Mouse (Mus musculus) liver, adult 2 months (tissue): ENCODE data around the gene Hist1h2bk. TPM values are rescaled to one million over a fixed set of nuclear protein-coding genes. Genes with fewer than 3 reads are reported as not detected.
"Not testable (repeated sequence)": the region's sequence is repeated elsewhere in the genome, so short reads cannot be mapped to it uniquely, and the experiment has no call there.

Experiments
- DNase-seq: peaks from one replicate; pipeline ENCODE4 v3.0.0-alpha.2; 2011; ENCODE audit warnings: low read depth, low spot score; ENCODE audit errors: extremely low read depth
- H3K27ac ChIP-seq: fragments of 200-500 bp; replicated peaks from 2 replicates; pipeline ENCODE4 v1.5.1; 2012; ENCODE audit warnings: low read depth, mild to moderate bottlenecking, control low read depth, inconsistent platforms, low read length; ENCODE audit not compliant: insufficient read depth
- H3K27me3 ChIP-seq: fragments of 200-500 bp; 2 replicates; pipeline ENCODE4 v1.6.1; 2012; ENCODE audit warnings: mild to moderate bottlenecking, moderate library complexity, low read length, inconsistent platforms; ENCODE audit not compliant: control insufficient read depth, insufficient read depth
- H3K36me3 ChIP-seq: fragments of 200-500 bp; 2 replicates; pipeline ENCODE4 v1.6.1; 2012; ENCODE audit warnings: low read length, inconsistent platforms; ENCODE audit not compliant: control insufficient read depth, insufficient read depth
- H3K4me1 ChIP-seq: fragments of 200-500 bp; 2 replicates; pipeline ENCODE4 v1.6.1; 2011; ENCODE audit warnings: low read length; ENCODE audit not compliant: control insufficient read depth, insufficient read depth
- H3K4me3 ChIP-seq: fragments of 200-500 bp; 2 replicates; pipeline ENCODE4 v1.5.1; 2011; ENCODE audit warnings: low read depth, mild to moderate bottlenecking, control low read depth, low read length, moderate library complexity; ENCODE audit not compliant: insufficient read depth
- H3K79me2 ChIP-seq: fragments of 200-500 bp; 2 replicates; pipeline ENCODE4 v1.6.1; 2012; ENCODE audit warnings: inconsistent platforms, mild to moderate bottlenecking, low read length, moderate library complexity; ENCODE audit not compliant: control insufficient read depth, insufficient read depth
- H3K9ac ChIP-seq: fragments of 200-500 bp; 2 replicates; pipeline ENCODE4 v1.6.1; 2012; ENCODE audit warnings: low read depth, mild to moderate bottlenecking, control low read depth, inconsistent platforms, low read length
- CTCF ChIP-seq: fragments of 200-500 bp; IDR thresholded peaks from 2 replicates; pipeline ENCODE4 v1.5.1; 2011; ENCODE audit warnings: low read depth, low read length, control low read depth
- POLR2A ChIP-seq: fragments of 200-500 bp; IDR thresholded peaks from 2 replicates; pipeline ENCODE4 v1.6.1; 2011; ENCODE audit warnings: low read length, control low read depth; ENCODE audit not compliant: insufficient read depth; ENCODE audit errors: extremely low read depth
- WGBS: fragments of 180-500 bp; shearing (Covaris S2); methylation state at CpG from one replicate; pipeline ENCODE4 v1.1.7; 2018; 5-methylcytosine and 5-hydroxymethylcytosine counted together
- polyA plus RNA-seq: library from polyadenylated mRNA; depleted of rRNA; stranded (reverse); fragments of >200 nt; gene quantifications from 2 replicates; pipeline ENCODE4 v1.2.3, GENCODE M21; 2012
- total RNA-seq: library from RNA; depleted of rRNA; stranded (reverse); fragments of >200 nt; gene quantifications from 2 replicates; pipeline ENCODE4 v1.2.3, GENCODE M21; 2014

Gene Hist1h2bk
- total and polyA plus RNA-seq, 2 experiments = 0.48 to 15.6 TPM

- Histone ChIP-seq H3K27me3 (no peaks in the 10 kb centered on the region), H3K27ac (no peak overlapping the region), H3K4me1 (peaks cover 15% of the 10 kb centered on the region), H3K36me3 (no peaks in the 10 kb centered on the region), H3K9ac (no peak overlapping the region), H3K4me3 (no peak overlapping the region), H3K79me2 (no peaks in the 10 kb centered on the region)
- DNase-seq = peak; percentile 25
- WGBS = 12% methylated on average over 2 of the region's 2 CpGs
- TF ChIP-seq CTCF (no peak), POLR2A (no peak)
Observed at GRCm38 (mm10) chr13:22039951-22040463, 4.3 kb downstream of the Hist1h2bk start.

DNA sequence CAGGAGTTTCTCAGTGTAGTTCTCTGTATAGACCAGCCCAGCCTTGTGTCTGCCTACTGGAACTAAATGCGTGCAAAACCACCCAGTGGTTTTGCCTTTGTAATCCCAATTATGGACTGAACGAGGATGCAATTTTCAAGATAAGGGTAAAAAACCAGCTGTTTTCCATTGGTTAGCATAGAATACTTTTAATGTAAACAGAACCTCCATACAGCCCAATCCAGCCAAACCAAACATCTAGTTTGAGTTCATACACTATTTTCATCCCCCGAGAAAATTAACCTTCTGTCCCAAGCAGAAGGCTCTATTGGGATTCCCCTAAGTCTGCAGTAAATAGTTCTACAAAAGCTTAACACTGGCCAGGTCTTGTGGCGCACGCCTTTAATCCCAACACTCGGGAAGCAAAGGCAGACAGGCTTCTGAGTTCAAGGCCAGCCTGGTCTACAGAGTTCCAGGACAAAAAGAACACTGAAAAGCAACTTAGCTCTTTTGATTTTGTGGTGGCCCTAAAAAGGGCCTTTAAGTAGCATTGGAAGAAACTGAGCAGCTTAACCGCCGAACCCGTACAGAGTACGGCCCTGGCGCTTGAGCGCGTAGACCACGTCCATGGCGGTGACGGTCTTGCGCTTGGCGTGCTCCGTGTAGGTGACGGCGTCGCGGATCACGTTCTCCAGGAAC is 4.9 kb downstream of the Hist1h2bk start:
- TF ChIP-seq CTCF (no peak), POLR2A (no peak)
- H3K27ac ChIP-seq = no peak overlapping the region; the same call in 1 of the 2 replicates

GRCm38 (mm10) chr13:22041142-22041536 is 5.5 kb downstream of the Hist1h2bk start, which contains the start of gene Hist1h4i:
TSS of gene Hist1h4i (minus strand) at chr13:22041362.
- not testable (repeated sequence) for H3K27me3 ChIP-seq, H3K79me2 ChIP-seq, H3K36me3 ChIP-seq
- Histone ChIP-seq H3K9ac (peak within 1 kb of the TSS; percentile 0), H3K4me1 (peaks cover 14% of the 10 kb centered on the region), H3K27ac (peak within 1 kb of the TSS; percentile 74; the same call in 1 of the 2 replicates), H3K4me3 (peak within 1 kb of the TSS; percentile 61)
- WGBS = 1% methylated on average over 23 of the region's 27 CpGs
- TF ChIP-seq POLR2A = peak; percentile 86
- DNase-seq = peak; percentile 81

More for the DNA sequence above, 4.9 kb downstream of the Hist1h2bk start:
- Histone ChIP-seq H3K4me3 (peak overlapping the region; percentile 61), H3K79me2 (no peaks in the 10 kb centered on the region), H3K9ac (peak overlapping the region; percentile 0), H3K36me3 (no peaks in the 10 kb centered on the region), H3K4me1 (peaks cover 15% of the 10 kb centered on the region), H3K27me3 (no peaks in the 10 kb centered on the region)
- WGBS = 5% methylated on average over 24 of the region's 24 CpGs
- peak; percentile 49 for DNase-seq

DNA sequence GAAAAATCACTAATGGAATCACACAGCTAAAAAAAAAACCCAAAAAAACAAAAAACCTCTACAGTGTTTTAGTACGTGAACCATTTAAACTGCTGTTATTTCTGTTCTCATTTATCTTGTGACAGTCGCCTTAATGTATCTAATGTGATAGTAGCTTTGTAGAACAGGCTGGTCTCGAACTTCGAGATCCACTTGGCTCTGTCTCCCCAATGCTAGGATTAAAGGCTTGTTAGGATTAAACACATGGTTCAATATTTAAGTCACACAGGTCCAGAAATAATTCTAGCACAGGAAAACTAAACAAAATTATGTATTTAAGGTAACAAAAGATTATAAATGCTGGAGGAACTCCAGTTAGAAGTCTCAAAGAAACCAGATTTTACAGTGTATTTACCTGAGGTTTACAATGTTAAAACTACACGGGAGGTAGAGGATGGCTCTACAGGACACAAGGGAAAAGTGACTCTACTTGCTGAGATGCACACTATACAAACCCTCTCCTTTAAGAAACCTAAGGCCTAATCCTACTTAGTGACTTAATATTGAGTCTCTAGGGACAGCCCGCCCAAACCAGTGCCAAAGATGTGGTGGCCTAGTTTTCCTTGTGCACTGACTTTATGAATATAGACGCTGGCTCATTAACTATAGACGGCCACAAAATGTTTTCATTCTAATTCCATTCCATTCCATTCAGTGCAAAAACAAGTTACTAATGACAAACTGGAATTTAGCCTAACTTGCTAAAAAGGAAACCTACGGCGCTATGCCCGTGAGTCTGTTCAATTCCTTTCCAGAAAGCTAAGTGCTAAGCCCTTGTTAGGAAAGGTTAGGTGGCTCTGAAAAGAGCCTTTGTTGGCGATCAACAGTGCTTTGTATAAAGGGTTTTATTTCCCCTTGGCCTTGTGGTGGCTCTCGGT is 6.2 kb downstream of the Hist1h2bk start:
- Histone ChIP-seq H3K27me3 (no peaks in the 10 kb centered on the region), H3K79me2 (no peaks in the 10 kb centered on the region), H3K4me3 (0 out of 2 replicates have a peak overlapping the region, but pooled peaks have one; percentile 16), H3K27ac (peak overlapping the region; percentile 74; the same call in 1 of the 2 replicates), H3K9ac (no peak overlapping the region), H3K4me1 (peaks cover 11% of the 10 kb centered on the region), H3K36me3 (no peaks in the 10 kb centered on the region)
- DNase-seq = no peak
- no peak for TF ChIP-seq POLR2A
- no peak for TF ChIP-seq CTCF
- WGBS = 19% methylated on average over 13 of the region's 13 CpGs

GRCm38 (mm10) chr13:22042568-22043502 is 7.2 kb downstream of the Hist1h2bk start, which contains the start of the genes Hist1h2ag and Hist1h2bj:
TSS of gene Hist1h2ag (minus strand) at chr13:22042944.
TSS of gene Hist1h2bj (plus strand) at chr13:22043214.
- H3K36me3 ChIP-seq, H3K27me3 ChIP-seq, H3K79me2 ChIP-seq: not testable (repeated sequence)
- Histone ChIP-seq H3K27ac (peak within 1 kb of the TSS; percentile 74; the same call in 1 of the 2 replicates), H3K4me1 (peaks cover 11% of the 10 kb centered on the region), H3K4me3 (peak within 1 kb of the TSS; percentile 60), H3K9ac (peak within 1 kb of the TSS; percentile 57; the same call in 1 of the 2 replicates)
- WGBS = under 1% methylated on average over 53 of the region's 80 CpGs
- DNase-seq = peak; percentile 99
- peak; percentile 42; the same call in 1 of the 2 replicates for TF ChIP-seq POLR2A
